13 mouse cellular contexts compared by ENCODE assay signal in genomic region chr15:27477630-27478029, GRCm38 (mm10). TPM values are rescaled to one million over a fixed set of nuclear protein-coding genes. Genes with fewer than 3 reads are reported as not detected.
DNase-seq lines count a peak whose midpoint lies in the region; ATAC-seq lines count a peak whose summit lies in the region.
"Had no signal": no experiment of that assay in that cellular context is flagged by ENCODE, and none has a peak within 500 bp of the region (broad histone marks: within the 10 kb centered on the region; RNA-seq: fewer than 3 reads in every experiment).

No protein-coding gene starts in this region.

- WGBS in liver, embryonic 13.5 days (ENCODE audit: insufficient replicate concordance) = 46% methylated on average over 7 of the region's 7 CpGs
- WGBS in stomach, embryonic 15.5 days = 57% methylated on average over 7 of the region's 7 CpGs

- 0 out of 2 replicates have a peak overlapping the region, but pooled peaks have one; percentile 18 for H3K4me3 ChIP-seq in liver, embryonic 13.5 days (replicated peaks)
- no peak overlapping the region for H3K4me3 ChIP-seq in stomach, embryonic 15.5 days (replicated peaks)
- H3K4me3 ChIP-seq: heart, embryonic 15.5 days; lung, embryonic 15.5 days; neural tube, embryonic 15.5 days had no signal

- H3K4me1 ChIP-seq in liver, embryonic 13.5 days (replicated peaks) = peaks cover 78% of the 10 kb centered on the region
- H3K4me1 ChIP-seq in stomach, embryonic 15.5 days = peaks cover 4% of the 10 kb centered on the region; the same call in 1 of the 2 replicates

- peak overlapping the region; percentile 75 for H3K27ac ChIP-seq in liver, embryonic 13.5 days
- peak overlapping the region; percentile 8; the same call in 1 of the 2 replicates for H3K27ac ChIP-seq in stomach, embryonic 15.5 days
- H3K27ac ChIP-seq: heart, embryonic 15.5 days; lung, embryonic 15.5 days; neural tube, embryonic 15.5 days had no signal

- no peaks in the 10 kb centered on the region for H3K9me3 ChIP-seq in liver, embryonic 13.5 days (replicated peaks)
- H3K9me3 ChIP-seq in stomach, embryonic 15.5 days = no peaks in the 10 kb centered on the region
- H3K9me3 ChIP-seq: heart, embryonic 15.5 days; lung, embryonic 15.5 days; neural tube, embryonic 15.5 days had no signal

- peak overlapping the region; percentile 52 for H3K4me2 ChIP-seq in liver, embryonic 13.5 days
- H3K4me2 ChIP-seq in stomach, embryonic 15.5 days = no peak overlapping the region
- H3K4me2 ChIP-seq: heart, embryonic 15.5 days; lung, embryonic 15.5 days; neural tube, embryonic 15.5 days had no signal

- intact Hi-C loops in heart, postnatal 10 days (cut with DNase I) = no loop called here
- intact Hi-C loops in left cerebral cortex, postnatal 10 days (cut with DNase I) = no loop called here

- DNase-seq in heart, adult 11 months = peak; percentile 95
- DNase-seq in heart, postnatal 10 days = no peak
- DNase-seq in adrenal gland, postnatal 14 days = peak; percentile 74
- no peak for DNase-seq in liver, embryonic 13.5 days
- no peak for DNase-seq in right cerebral cortex, postnatal 4 days
- DNase-seq in left cerebral cortex, postnatal 10 days (ENCODE audit: extremely low spot score in 1 of 2, low spot score in 2 of 2) = no peak
- no peak for DNase-seq in MN1 (ENCODE audit: low spot score)
- DNase-seq: cerebellum, postnatal 10 days; thymus, postnatal 4 days had no signal

- 0 out of 2 replicates have a peak overlapping the region, but pooled peaks have one; percentile 17 for H3K9ac ChIP-seq in liver, embryonic 13.5 days
- H3K9ac ChIP-seq in stomach, embryonic 15.5 days = no peak overlapping the region
- H3K9ac ChIP-seq: heart, embryonic 15.5 days; lung, embryonic 15.5 days; neural tube, embryonic 15.5 days had no signal

- no peaks in the 10 kb centered on the region for H3K27me3 ChIP-seq in liver, embryonic 13.5 days
- H3K27me3 ChIP-seq in stomach, embryonic 15.5 days (replicated peaks) = no peaks in the 10 kb centered on the region
- H3K27me3 ChIP-seq: heart, embryonic 15.5 days; lung, embryonic 15.5 days; neural tube, embryonic 15.5 days had no signal

- peak; percentile 79 for ATAC-seq in liver, embryonic 13.5 days (ENCODE audit: low read depth)
- peak; percentile 84 for ATAC-seq in stomach, embryonic 15.5 days (ENCODE audit: insufficient read depth, low FRiP score, low read depth)

- peaks cover 8% of the 10 kb centered on the region; the same call in 1 of the 2 replicates for H3K36me3 ChIP-seq in liver, embryonic 13.5 days
- H3K36me3 ChIP-seq in stomach, embryonic 15.5 days = no peaks in the 10 kb centered on the region
- H3K36me3 ChIP-seq: heart, embryonic 15.5 days; lung, embryonic 15.5 days; neural tube, embryonic 15.5 days had no signal

RNA-seq across cellular contexts. Expression of gene Ank, which starts 11.2 kb away (rescaled TPM):
- 100 to 1,000 TPM; 125 to 149 TPM for total RNA-seq in heart, postnatal 10 days (2021)
- 30.2 and 34.6 TPM in 2 replicates for total RNA-seq in adrenal gland, postnatal 14 days (2021)
- 11.1 and 11.8 TPM in 2 replicates for polyA plus RNA-seq in liver, embryonic 13.5 days (2015; fragmentation: Nextera tagmentation; extraction: Ambion mirVana)
- 15.3 and 18.5 TPM in 2 replicates for polyA plus RNA-seq in stomach, embryonic 15.5 days (2015; fragmentation: Nextera tagmentation; extraction: Ambion mirVana)
- 100 to 1,000 TPM; 165 to 172 TPM for total RNA-seq in left cerebral cortex, postnatal 10 days (2021)

Comparison
In these comparisons a context has a peak if more than half of its experiments do, and no peak if none do; other contexts are left out.
1. DNase-seq: peak in heart, adult 11 months (single experiment) and adrenal gland, postnatal 14 days (single experiment); none in heart, postnatal 10 days (0 of 2), liver, embryonic 13.5 days (single experiment), right cerebral cortex, postnatal 4 days (single experiment), left cerebral cortex, postnatal 10 days (0 of 2) and MN1 (single experiment).